Mouse (Mus musculus): Measurements from ENCODE around the gene Zfpl1. TPM values are rescaled to one million over a fixed set of nuclear protein-coding genes. Genes with fewer than 3 reads are reported as not detected.
"Not testable (repeated sequence)": the region's sequence is repeated elsewhere in the genome, so short reads cannot be mapped to it uniquely, and the experiment has no call there.

Gene Zfpl1
- polyA plus RNA-seq, 1 experiment from 2014 or later, result 66.1 TPM

- Histone ChIP-seq H3K4me3 (replicated peaks) (peak overlapping the region; percentile 95), H3K27me3 (no peaks in the 10 kb centered on the region), H3K27ac (peak overlapping the region; percentile 99), H3K9me3 (no peaks in the 10 kb centered on the region), H3K4me2 (peak overlapping the region; percentile 100), H3K36me3 (replicated peaks) (peaks cover 43% of the 10 kb centered on the region), H3K9ac (peak overlapping the region; percentile 90), H3K4me1 (peaks cover 26% of the 10 kb centered on the region)
- peak; percentile 18 for ATAC-seq (ENCODE audit: low FRiP score)
- 2% methylated on average over 44 of the region's 44 CpGs for WGBS
Measured at GRCm38 (mm10) chr19:6047154-6047898, 37.4 kb downstream of the Zfpl1 start.

GRCm38 (mm10) chr19:6046294-6047153 is 38.2 kb downstream of the Zfpl1 start, which contains the start of gene Syvn1:
TSS of gene Syvn1 (plus strand) at chr19:6046576.
- no peaks in the 10 kb centered on the region for H3K9me3 ChIP-seq
- peaks cover 26% of the 10 kb centered on the region for H3K4me1 ChIP-seq
- H3K9ac ChIP-seq, result peak within 1 kb of the TSS; percentile 90
- ATAC-seq (ENCODE audit: low FRiP score), result peak; percentile 92
- peak within 1 kb of the TSS; percentile 100 for H3K4me2 ChIP-seq
- H3K27me3 ChIP-seq, result no peaks in the 10 kb centered on the region
- peaks cover 35% of the 10 kb centered on the region for H3K36me3 ChIP-seq (replicated peaks)
- H3K27ac ChIP-seq, result peak within 1 kb of the TSS; percentile 99
- under 1% methylated on average over 65 of the region's 65 CpGs for WGBS
- H3K4me3 ChIP-seq (replicated peaks), result peak within 1 kb of the TSS; percentile 95

GRCm38 (mm10) chr19:6045366-6046293 is 39.1 kb downstream of the Zfpl1 start:
- Histone ChIP-seq H3K4me2 (peak overlapping the region; percentile 100), H3K4me3 (replicated peaks) (peak overlapping the region; percentile 95), H3K9ac (peak overlapping the region; percentile 90), H3K36me3 (replicated peaks) (peaks cover 26% of the 10 kb centered on the region), H3K27ac (peak overlapping the region; percentile 99), H3K27me3 (no peaks in the 10 kb centered on the region), H3K9me3 (no peaks in the 10 kb centered on the region), H3K4me1 (peaks cover 26% of the 10 kb centered on the region)
- 23% methylated on average over 20 of the region's 20 CpGs for WGBS
- ATAC-seq (ENCODE audit: low FRiP score), result peak; percentile 59

- H3K4me3 ChIP-seq (replicated peaks); H3K9me3 ChIP-seq; H3K9ac ChIP-seq; H3K27me3 ChIP-seq; ATAC-seq (ENCODE audit: low FRiP score); H3K4me2 ChIP-seq; H3K27ac ChIP-seq: not testable (repeated sequence)
- H3K36me3 ChIP-seq (replicated peaks), result peaks cover 11% of the 10 kb centered on the region
- 69% methylated on average over 4 of the region's 4 CpGs for WGBS
- H3K4me1 ChIP-seq, result peaks cover 26% of the 10 kb centered on the region
Measured at GRCm38 (mm10) chr19:6044102-6044501, 40.7 kb downstream of the Zfpl1 start.

GRCm38 (mm10) chr19:6042293-6042692 is 42.5 kb downstream of the Zfpl1 start:
- H3K27ac ChIP-seq, result 0 out of 2 replicates have a peak overlapping the region, but pooled peaks have one; percentile 3
- no peaks in the 10 kb centered on the region for H3K36me3 ChIP-seq (replicated peaks)
- H3K9me3 ChIP-seq, result no peaks in the 10 kb centered on the region
- WGBS, result 89% methylated on average over 9 of the region's 9 CpGs
- no peak overlapping the region for H3K4me2 ChIP-seq
- H3K27me3 ChIP-seq, result no peaks in the 10 kb centered on the region
- H3K4me3 ChIP-seq (replicated peaks), result no peak overlapping the region
- no peak overlapping the region for H3K9ac ChIP-seq
- peaks cover 11% of the 10 kb centered on the region for H3K4me1 ChIP-seq
- no peak for ATAC-seq (ENCODE audit: low FRiP score)

- Histone ChIP-seq H3K9ac (no peak overlapping the region), H3K4me2 (no peak overlapping the region), H3K27me3 (no peaks in the 10 kb centered on the region), H3K36me3 (replicated peaks) (no peaks in the 10 kb centered on the region), H3K9me3 (no peaks in the 10 kb centered on the region), H3K4me1 (peaks cover 1% of the 10 kb centered on the region), H3K27ac (no peak overlapping the region), H3K4me3 (replicated peaks) (no peak overlapping the region)
- ATAC-seq (ENCODE audit: low FRiP score), result no peak
Measured at GRCm38 (mm10) chr19:6040002-6040401, 44.8 kb downstream of the Zfpl1 start.

- no peak overlapping the region for H3K4me3 ChIP-seq (replicated peaks)
- no peak overlapping the region for H3K9ac ChIP-seq
- no peak overlapping the region for H3K27ac ChIP-seq
- WGBS, result 85% methylated on average over 7 of the region's 7 CpGs
- H3K4me1 ChIP-seq, result no peaks in the 10 kb centered on the region
- no peaks in the 10 kb centered on the region for H3K9me3 ChIP-seq
- no peak for ATAC-seq (ENCODE audit: low FRiP score)
- no peaks in the 10 kb centered on the region for H3K36me3 ChIP-seq (replicated peaks)
- no peaks in the 10 kb centered on the region for H3K27me3 ChIP-seq
- no peak overlapping the region for H3K4me2 ChIP-seq
Measured at GRCm38 (mm10) chr19:6038326-6038725, 46.4 kb downstream of the Zfpl1 start.

- no peaks in the 10 kb centered on the region for H3K36me3 ChIP-seq (replicated peaks)
- no peak overlapping the region; the same call in 1 of the 2 replicates for H3K9ac ChIP-seq
- H3K4me2 ChIP-seq, result no peak overlapping the region
- H3K27me3 ChIP-seq, result no peaks in the 10 kb centered on the region
- ATAC-seq (ENCODE audit: low FRiP score), result no peak
- H3K4me3 ChIP-seq (replicated peaks), result no peak overlapping the region
- no peaks in the 10 kb centered on the region for H3K4me1 ChIP-seq
- H3K9me3 ChIP-seq, result no peaks in the 10 kb centered on the region
- H3K27ac ChIP-seq, result no peak overlapping the region
Measured at GRCm38 (mm10) chr19:6037695-6038094, 47.1 kb downstream of the Zfpl1 start.

- Histone ChIP-seq H3K9ac (no peak overlapping the region), H3K9me3 (no peaks in the 10 kb centered on the region), H3K27me3 (no peaks in the 10 kb centered on the region), H3K4me2 (no peak overlapping the region), H3K4me1 (no peaks in the 10 kb centered on the region), H3K4me3 (replicated peaks) (no peak overlapping the region), H3K27ac (no peak overlapping the region), H3K36me3 (replicated peaks) (no peaks in the 10 kb centered on the region)
- 84% methylated on average over 9 of the region's 9 CpGs for WGBS
- no peak for ATAC-seq (ENCODE audit: low FRiP score)
Measured at GRCm38 (mm10) chr19:6035966-6036585, 48.7 kb downstream of the Zfpl1 start.

All from forebrain, embryonic 12.5 days (tissue).